Mouse (Mus musculus): ENCODE results near the gene Tmem163.

The Tmem163 gene

GRCm38 (mm10) chr1:127496737-127497543, 182.4 kb downstream of the Tmem163 start:
- peak; percentile 69 to 78 for DNase-seq

DNA sequence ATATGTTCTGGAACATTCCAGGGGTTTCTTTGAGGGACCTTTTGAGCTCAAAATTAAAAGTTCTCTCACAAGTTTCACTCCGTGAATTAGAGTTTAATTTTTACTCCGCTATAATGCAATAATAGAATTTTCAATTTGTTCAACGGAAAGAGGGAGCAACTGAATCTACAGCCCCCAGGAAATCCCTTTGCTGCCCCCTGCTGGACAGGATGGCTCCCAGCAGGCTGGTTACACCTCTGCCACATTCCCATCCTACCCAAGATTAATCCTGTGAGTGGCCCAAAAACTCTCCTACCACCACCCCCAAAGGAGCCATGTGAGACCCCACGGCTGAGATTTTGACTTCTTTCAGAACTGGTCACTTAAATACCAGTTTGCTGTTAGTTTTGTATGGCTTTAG, 192.2 kb downstream of the Tmem163 start:
- DNase-seq: peak in 1 of 2 experiments; percentile 53

DNA sequence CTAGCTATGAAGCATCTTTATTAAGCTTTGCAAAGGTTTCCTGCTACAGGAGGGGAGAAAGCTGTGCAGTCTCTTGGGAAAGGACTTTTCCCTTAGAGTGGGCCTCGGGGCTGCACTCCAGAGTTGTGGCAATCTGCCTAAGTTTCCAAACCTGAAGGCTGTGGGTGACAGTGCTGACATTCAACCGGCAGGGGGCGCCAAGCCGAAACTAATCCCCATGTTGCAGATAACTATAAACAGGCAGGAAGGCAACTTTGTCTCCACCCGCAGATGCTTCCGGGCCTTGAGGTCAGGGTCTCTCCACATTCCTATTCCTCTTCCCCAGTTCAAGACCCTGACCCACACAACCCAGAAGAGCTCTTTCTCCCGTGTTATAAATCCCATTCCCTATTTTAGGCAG, 194.5 kb downstream of the Tmem163 start:
- DNase-seq: peak; percentile 72 to 75

GRCm38 (mm10) chr1:127484188-127484587, 195.2 kb downstream of the Tmem163 start:
- DNase-seq: no peak

- no peak for DNase-seq
Measured at GRCm38 (mm10) chr1:127482911-127483310, 196.4 kb downstream of the Tmem163 start.

- no peak for DNase-seq
Measured at GRCm38 (mm10) chr1:127475756-127476155, 203.6 kb downstream of the Tmem163 start.

- no peak for DNase-seq
Measured at GRCm38 (mm10) chr1:127470175-127470574, 209.2 kb downstream of the Tmem163 start.

DNA sequence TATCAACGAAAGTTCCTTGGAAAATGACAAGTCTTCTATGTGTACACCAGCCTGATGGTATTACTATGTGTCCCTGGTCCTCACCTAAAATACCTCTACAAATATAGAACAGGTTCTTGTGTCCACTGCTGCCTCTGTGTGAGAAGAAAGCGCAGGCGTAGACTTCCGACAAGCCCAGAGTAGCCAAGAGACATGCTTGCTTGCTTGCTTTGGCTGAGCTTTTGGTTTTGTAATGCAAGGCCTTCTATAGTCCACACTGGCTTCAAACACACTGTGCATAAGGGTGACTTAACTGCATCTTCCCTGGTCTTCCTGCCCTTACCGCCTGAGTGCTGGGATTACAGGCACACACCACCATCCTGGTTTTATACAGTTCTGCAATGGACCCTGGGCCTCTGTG, 212.1 kb downstream of the Tmem163 start:
- DNase-seq: no peak

GRCm38 (mm10) chr1:127465292-127465691, 214.1 kb downstream of the Tmem163 start:
- no peak for DNase-seq

- no peak for DNase-seq
Measured at GRCm38 (mm10) chr1:127464041-127464440, 215.3 kb downstream of the Tmem163 start.

- DNase-seq: no peak
Measured at GRCm38 (mm10) chr1:127461017-127461416, 218.3 kb downstream of the Tmem163 start.

DNA sequence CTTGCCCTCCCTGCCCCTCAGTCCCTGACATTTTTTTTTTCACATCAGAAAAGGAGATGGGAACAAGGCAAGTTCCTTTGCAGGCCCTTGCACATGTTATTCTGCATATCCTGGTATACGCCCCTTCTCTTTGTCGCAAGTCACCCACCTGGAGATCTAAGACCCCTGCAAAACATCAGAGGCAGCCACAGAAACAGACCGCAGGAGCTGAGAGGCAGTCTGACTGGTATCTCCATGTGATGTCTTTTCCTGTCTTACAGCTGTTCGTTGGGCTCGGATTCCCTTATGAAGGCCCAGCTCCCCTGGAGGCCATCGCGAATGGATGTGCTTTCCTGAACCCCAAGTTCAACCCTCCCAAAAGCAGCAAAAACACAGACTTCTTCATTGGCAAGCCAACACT, 219.8 kb downstream of the Tmem163 start:
- DNase-seq: no peak

GRCm38 (mm10) chr1:127459015-127459451, 220.3 kb downstream of the Tmem163 start:
- peak; percentile 42 to 66 for DNase-seq

- no peak for DNase-seq
Measured at GRCm38 (mm10) chr1:127453397-127453796, 226.0 kb downstream of the Tmem163 start.

DNA sequence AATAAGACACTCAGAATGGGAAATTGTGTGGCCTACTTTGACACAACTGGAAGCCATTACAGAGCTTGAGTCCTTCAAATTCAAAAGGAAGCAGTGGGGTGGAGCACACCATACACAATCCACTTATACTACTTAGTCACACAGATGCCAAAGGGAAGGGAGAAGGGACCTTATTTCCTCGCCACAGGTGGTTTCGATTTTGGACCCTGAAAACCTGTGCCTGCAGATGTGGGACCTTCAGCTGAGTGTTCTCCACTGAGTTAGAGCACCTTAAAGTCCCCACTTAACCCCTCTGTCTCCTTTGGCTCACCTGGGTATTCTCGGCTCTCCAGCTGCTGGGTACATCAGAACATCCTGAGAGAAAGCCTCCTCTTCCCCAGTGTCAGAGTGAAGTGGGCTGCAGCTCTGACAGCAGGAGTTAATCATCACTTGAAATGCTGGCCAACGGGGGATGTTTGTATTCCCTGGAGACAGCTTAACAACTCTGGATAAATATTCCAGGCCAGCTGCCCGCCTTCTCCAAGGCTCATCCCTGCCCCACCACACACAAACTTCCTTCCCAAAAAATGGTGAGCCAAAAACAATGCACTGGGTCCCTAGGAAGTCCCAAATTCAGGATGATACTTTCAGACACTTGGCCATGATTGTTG, 234.4 kb downstream of the Tmem163 start:
- DNase-seq: no peak

- no peak for DNase-seq
Measured at GRCm38 (mm10) chr1:127442880-127443877, 236.2 kb downstream of the Tmem163 start.

DNA sequence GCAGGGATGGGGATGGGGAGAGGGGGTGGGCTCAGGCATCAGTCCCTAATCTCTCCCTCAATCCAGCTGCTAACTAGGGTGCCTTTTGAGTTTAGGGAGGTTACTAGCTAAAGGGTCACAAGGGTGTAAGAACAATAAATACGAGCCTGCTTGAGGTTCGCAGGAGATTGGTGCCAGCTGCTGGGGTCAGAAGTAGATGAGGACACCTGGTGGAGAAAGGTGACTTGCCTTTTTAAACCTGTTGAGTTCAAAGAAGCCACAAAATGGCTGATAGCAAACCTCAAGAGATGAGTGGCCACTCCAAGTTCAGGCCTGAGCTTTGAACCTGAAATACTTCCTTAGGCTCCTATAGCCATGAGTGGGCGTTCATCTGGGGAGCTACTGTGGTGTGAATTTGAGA, 237.6 kb downstream of the Tmem163 start:
- no peak for DNase-seq

DNA sequence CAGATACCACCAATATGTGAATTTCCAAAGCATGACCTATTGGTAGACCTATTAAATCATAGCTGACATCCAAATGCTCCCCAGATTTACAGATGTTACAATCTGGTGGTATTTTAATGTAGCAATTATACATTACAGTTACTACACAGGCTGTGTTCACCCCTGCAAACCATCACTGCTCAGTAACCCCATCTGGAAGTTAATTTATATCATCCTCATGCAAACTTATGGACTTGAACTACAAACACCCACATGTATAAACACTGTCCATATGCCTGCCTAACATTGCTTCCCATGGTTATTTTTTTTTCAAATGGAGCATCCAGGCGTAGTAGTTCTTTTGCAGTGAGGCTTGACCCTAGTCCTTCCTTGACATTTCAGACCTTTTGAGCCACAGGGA, 238.3 kb downstream of the Tmem163 start:
- no peak for DNase-seq

DNA sequence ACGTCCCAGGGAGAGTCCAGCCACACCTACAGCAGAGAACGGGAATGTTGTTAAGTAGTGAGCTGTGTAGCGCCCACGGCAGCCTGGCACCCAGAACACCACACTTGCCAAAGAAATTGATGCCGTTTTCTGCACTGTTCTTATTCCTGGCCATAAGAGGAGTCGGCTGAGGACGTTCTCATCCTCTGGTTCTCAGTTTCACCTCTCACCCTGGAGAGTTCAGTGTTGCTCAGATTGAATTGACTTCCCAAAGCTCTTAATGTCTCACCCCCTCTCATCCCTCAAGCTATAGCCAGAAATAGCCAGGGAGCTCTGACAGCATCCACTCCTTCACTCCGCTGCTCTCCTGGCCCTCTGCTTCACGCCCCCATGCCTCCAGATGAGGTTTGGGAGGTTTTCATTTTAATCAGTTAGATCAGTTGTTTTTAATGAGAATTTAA, 239.9 kb downstream of the Tmem163 start:
- no peak for DNase-seq

- DNase-seq: no peak
Measured at GRCm38 (mm10) chr1:127437091-127437490, 242.3 kb downstream of the Tmem163 start.

Measured in cerebellum, postnatal 36 days (tissue).